Mouse (Mus musculus) kidney, adult 2 months (tissue): ENCODE data around the gene Szt2. TPM values are rescaled to one million over a fixed set of nuclear protein-coding genes. Genes with fewer than 3 reads are reported as not detected.
A peak's percentile ranks its signal among the peaks of the same experiment; 100 is the strongest.

Experiments used
- DNase-seq: peaks from one replicate; pipeline ENCODE4 v3.0.0; 2021
- H3K27ac ChIP-seq: fragments of 200-500 bp; 2 replicates; pipeline ENCODE4 v1.5.1; 2012; ENCODE audit warnings: low read depth, low read length, control low read depth, inconsistent platforms; ENCODE audit not compliant: insufficient read depth
- H3K27me3 ChIP-seq: fragments of 200-500 bp; replicated peaks from 2 replicates; pipeline ENCODE4 v1.6.1; 2012; ENCODE audit warnings: mild to moderate bottlenecking, moderate library complexity, low read length, inconsistent platforms; ENCODE audit not compliant: control insufficient read depth, insufficient read depth
- H3K36me3 ChIP-seq: fragments of 200-500 bp; 2 replicates; pipeline ENCODE4 v1.6.1; 2012; ENCODE audit warnings: mild to moderate bottlenecking, moderate library complexity, low read length, inconsistent platforms; ENCODE audit not compliant: control insufficient read depth, insufficient read depth
- H3K4me1 ChIP-seq: fragments of 200-500 bp; 2 replicates; pipeline ENCODE4 v1.6.1; 2011; ENCODE audit warnings: low read length; ENCODE audit not compliant: control insufficient read depth, insufficient read depth
- H3K4me3 ChIP-seq: fragments of 200-500 bp; 2 replicates; pipeline ENCODE4 v1.5.1; 2011; ENCODE audit warnings: mild to moderate bottlenecking, low read depth, low read length, control low read depth; ENCODE audit not compliant: insufficient read depth
- CTCF ChIP-seq: fragments of 200-500 bp; conservative IDR thresholded peaks from 2 replicates; pipeline ENCODE4 v1.5.1; 2011; ENCODE audit warnings: low read depth, mild to moderate bottlenecking, control low read depth, low read length, moderate library complexity, mixed read lengths; ENCODE audit not compliant: insufficient read depth, insufficient read length
- POLR2A ChIP-seq: fragments of 200-500 bp; IDR thresholded peaks from one replicate; pipeline ENCODE4 v1.6.1; 2011; ENCODE audit warnings: low read depth, low read length, control low read depth
- WGBS: fragments of 180-500 bp; shearing (Covaris S2); methylation state at CpG from one replicate; pipeline ENCODE4 v1.1.7; 2018; 5-methylcytosine and 5-hydroxymethylcytosine counted together
- polyA plus RNA-seq: library from polyadenylated mRNA; depleted of rRNA; stranded (reverse); fragments of >200 nt; gene quantifications from 2 replicates; pipeline ENCODE4 v1.2.3, GENCODE M21; 2012

The Szt2 gene
- polyA plus RNA-seq, 1 experiment, result 20.1 TPM

GRCm38 (mm10) chr4:118402701-118403100 is 6.4 kb downstream of the Szt2 start:
- H3K4me1 ChIP-seq, result no peaks in the 10 kb centered on the region
- H3K27ac ChIP-seq, result no peak overlapping the region
- no peak for TF ChIP-seq POLR2A
- TF ChIP-seq CTCF, result no peak
- no peaks in the 10 kb centered on the region for H3K27me3 ChIP-seq
- WGBS, result 80% methylated on average over 12 of the region's 12 CpGs
- no peak for DNase-seq
- H3K36me3 ChIP-seq, result peaks cover 3% of the 10 kb centered on the region
- H3K4me3 ChIP-seq, result no peak overlapping the region

- no peak overlapping the region for H3K4me3 ChIP-seq
- H3K27me3 ChIP-seq, result no peaks in the 10 kb centered on the region
- H3K4me1 ChIP-seq, result no peaks in the 10 kb centered on the region
- DNase-seq, result no peak
- 75% methylated on average over 5 of the region's 5 CpGs for WGBS
- peaks cover 3% of the 10 kb centered on the region for H3K36me3 ChIP-seq
- no peak for TF ChIP-seq POLR2A
- no peak for TF ChIP-seq CTCF
- H3K27ac ChIP-seq, result no peak overlapping the region
These were observed 7.2 kb downstream of the Szt2 start for GRCm38 (mm10) chr4:118401918-118402317.

GRCm38 (mm10) chr4:118401421-118401820 is 7.7 kb downstream of the Szt2 start:
- H3K4me3 ChIP-seq, result no peak overlapping the region
- 82% methylated on average over 3 of the region's 3 CpGs for WGBS
- no peak overlapping the region for H3K27ac ChIP-seq
- peaks cover 2% of the 10 kb centered on the region; the same call in 1 of the 2 replicates for H3K4me1 ChIP-seq
- TF ChIP-seq CTCF (no peak), POLR2A (no peak)
- H3K27me3 ChIP-seq, result no peaks in the 10 kb centered on the region
- H3K36me3 ChIP-seq, result peaks cover 3% of the 10 kb centered on the region
- no peak for DNase-seq

GRCm38 (mm10) chr4:118398400-118398799 is 10.7 kb downstream of the Szt2 start:
- 95% methylated on average over 6 of the region's 6 CpGs for WGBS
- H3K36me3 ChIP-seq, result peaks cover 3% of the 10 kb centered on the region

GRCm38 (mm10) chr4:118396433-118396832 is 12.6 kb downstream of the Szt2 start:
- H3K27ac ChIP-seq, result no peak overlapping the region
- 38% methylated on average over 3 of the region's 3 CpGs for WGBS

More at GRCm38 (mm10) chr4:118398400-118398799, 10.7 kb downstream of the Szt2 start:
- H3K4me3 ChIP-seq, result no peak overlapping the region
- no peak for DNase-seq
- H3K27me3 ChIP-seq, result no peaks in the 10 kb centered on the region
- H3K27ac ChIP-seq, result no peak overlapping the region
- no peak for TF ChIP-seq POLR2A
- no peak for TF ChIP-seq CTCF
- H3K4me1 ChIP-seq, result peaks cover 2% of the 10 kb centered on the region; the same call in 1 of the 2 replicates

GRCm38 (mm10) chr4:118395289-118395688 is 13.8 kb downstream of the Szt2 start:
- no peak overlapping the region for H3K27ac ChIP-seq
- DNase-seq, result no peak
- WGBS, result 80% methylated on average over 4 of the region's 4 CpGs
- peaks cover 2% of the 10 kb centered on the region; the same call in 1 of the 2 replicates for H3K4me1 ChIP-seq
- H3K4me3 ChIP-seq, result no peak overlapping the region
- no peaks in the 10 kb centered on the region for H3K27me3 ChIP-seq
- TF ChIP-seq POLR2A (no peak), CTCF (no peak)
- peaks cover 3% of the 10 kb centered on the region for H3K36me3 ChIP-seq

More at GRCm38 (mm10) chr4:118396433-118396832, 12.6 kb downstream of the Szt2 start:
- peaks cover 2% of the 10 kb centered on the region; the same call in 1 of the 2 replicates for H3K4me1 ChIP-seq
- peak; percentile 51 for DNase-seq
- no peaks in the 10 kb centered on the region for H3K27me3 ChIP-seq
- TF ChIP-seq POLR2A (no peak), CTCF (no peak)
- no peak overlapping the region for H3K4me3 ChIP-seq
- peaks cover 3% of the 10 kb centered on the region for H3K36me3 ChIP-seq

- Histone ChIP-seq H3K27ac (no peak overlapping the region), H3K36me3 (peaks cover 3% of the 10 kb centered on the region), H3K4me3 (no peak overlapping the region), H3K4me1 (peaks cover 2% of the 10 kb centered on the region; the same call in 1 of the 2 replicates), H3K27me3 (no peaks in the 10 kb centered on the region)
- no peak for DNase-seq
- TF ChIP-seq CTCF, result no peak
- TF ChIP-seq POLR2A, result no peak
- WGBS, result 82% methylated on average over 6 of the region's 6 CpGs
These were observed 14.6 kb downstream of the Szt2 start for GRCm38 (mm10) chr4:118394505-118394904.
